Mouse (Mus musculus): ENCODE measurements at regions not wholly inside any gene's neighbourhood (a gene's known extent, or its start where the extent isn't known, plus 50 kb on each side); places are given as distances from the start of the nearest gene placed in this dataset.

DNA sequence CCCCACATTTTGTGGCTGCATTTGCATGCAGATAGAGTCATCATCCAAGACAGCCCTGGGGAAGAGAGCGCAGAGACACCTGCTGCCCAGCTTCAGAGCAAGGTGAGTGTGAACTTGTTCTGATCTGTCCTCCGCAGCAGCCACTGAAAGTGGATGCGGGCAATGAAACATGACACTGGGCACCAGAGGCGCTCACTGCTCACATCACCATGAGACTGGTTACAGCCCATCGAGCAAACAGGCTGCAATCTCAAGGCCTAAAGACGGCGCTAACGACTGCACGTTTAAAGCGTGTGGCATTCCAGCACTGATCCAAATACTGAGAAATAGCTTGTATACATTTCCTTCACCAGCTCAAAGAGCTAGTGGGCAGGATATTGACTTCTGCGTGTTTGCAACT lies 65.8 kb downstream of the Barhl2 start:
- DNase-seq (ENCODE audit: low spot score in 2 of 2): no peak

DNA sequence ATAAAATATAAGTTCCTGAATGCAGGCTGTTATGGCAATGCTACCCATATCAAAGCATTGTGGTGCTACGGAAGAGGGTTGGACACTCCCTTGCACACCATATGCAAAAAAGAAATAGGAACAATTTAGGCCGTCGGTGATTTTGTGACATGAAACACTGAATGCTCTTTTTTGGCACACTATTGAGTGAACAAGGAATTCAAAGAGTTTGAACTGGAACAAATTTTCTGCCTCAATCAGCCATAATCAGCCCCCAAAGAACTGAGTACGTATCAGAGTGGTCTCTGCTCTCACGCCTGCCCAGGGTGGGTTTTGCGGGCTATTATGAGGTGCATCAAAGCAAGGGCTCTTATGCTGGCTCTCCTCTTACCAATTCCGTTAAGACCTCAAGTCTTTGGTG lies 71.3 kb downstream of the Barhl2 start:
- DNase-seq (ENCODE audit: low spot score in 2 of 2): no peak

DNA sequence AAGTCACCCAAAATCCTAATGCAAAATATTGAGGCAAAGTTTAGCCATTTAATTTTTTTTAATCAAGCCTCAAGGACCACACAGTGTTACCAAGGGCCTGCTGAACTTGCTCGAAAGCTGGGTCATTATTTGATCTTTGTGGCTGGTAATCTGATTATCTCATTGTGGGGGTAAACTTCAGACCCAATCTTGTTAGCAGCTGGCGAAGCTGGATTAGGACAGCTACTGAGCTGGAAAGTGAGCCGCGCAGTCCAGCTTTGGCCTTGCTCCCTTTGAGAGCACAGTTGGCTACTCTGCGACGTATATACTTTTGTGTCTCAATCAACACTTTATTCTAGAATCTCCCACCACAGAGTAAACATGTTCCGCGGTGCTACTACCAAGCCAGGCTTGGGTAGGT lies 72.1 kb downstream of the Barhl2 start:
- DNase-seq (ENCODE audit: low spot score in 2 of 2): no peak

DNA sequence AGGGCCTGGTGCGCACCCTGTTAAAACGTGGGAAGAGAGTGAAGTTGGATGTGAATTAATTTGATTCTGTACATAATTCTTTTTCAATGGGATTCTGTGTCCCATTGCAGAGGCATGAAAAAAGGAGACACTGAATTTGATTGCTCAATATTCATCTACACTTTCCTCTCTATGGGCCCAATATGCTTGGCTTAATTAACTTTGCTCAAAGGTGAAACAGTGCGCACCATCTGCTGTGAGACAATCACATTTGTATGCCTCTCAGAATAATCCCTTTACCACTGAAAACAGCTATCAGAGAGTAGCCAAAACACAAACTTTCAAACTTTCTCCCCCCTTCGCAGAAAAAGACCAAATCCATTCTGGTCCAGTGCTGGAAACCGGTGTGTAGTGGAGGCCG lies 72.7 kb downstream of the Barhl2 start:
- no peak for DNase-seq (ENCODE audit: low spot score in 2 of 2)

DNA sequence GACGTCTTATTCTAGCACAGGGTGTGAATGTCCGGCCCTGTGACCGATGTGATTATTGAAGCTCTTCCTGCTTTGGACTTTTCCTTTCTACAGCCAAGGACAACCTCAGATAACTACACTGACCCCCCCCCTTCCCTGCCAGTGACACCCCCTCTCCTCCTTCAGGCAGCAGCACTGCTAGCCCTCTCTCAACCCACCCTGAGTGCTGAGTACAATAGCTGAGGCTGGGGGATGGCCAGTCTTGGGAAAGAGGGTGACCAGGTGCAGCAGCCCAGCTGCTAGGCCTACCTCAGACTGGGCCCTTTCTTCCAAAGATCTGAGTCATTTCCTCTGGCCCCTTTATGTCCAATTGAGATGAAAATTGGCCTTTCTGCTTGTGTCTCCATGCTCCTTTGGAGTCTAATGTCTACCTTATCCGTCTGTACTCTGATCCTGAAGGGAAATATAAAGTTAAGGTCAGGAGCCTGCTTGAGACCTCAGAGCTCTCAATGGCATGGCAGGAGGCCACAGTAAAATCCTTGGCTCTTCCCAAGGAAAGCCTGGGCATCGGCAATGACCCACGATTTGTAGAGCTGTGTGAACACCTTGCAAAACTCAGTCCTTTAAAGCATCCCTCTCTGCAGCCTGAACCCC lies 73.7 kb downstream of the Barhl2 start:
- no peak for DNase-seq (ENCODE audit: low spot score in 2 of 2)

DNA sequence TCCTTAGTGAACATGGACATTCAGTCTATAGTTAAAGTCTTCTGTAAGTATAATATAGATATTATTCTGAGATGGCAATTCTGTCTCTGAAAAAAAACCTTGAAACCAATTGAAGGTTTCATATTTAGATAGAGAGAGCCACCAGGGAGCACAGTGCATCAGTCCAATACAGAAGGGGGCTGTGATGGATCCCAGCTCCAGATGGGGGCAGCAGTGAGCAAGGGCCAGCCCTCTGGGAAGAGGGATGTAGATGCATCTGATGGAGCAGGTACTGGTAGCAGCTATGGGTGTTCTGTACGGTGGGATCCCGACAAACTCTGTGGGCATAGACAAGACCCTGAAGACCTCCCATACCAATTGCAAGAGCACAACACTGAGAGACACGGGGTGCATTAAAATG lies 76.0 kb downstream of the Barhl2 start:
- no peak for DNase-seq (ENCODE audit: low spot score in 2 of 2)

DNA sequence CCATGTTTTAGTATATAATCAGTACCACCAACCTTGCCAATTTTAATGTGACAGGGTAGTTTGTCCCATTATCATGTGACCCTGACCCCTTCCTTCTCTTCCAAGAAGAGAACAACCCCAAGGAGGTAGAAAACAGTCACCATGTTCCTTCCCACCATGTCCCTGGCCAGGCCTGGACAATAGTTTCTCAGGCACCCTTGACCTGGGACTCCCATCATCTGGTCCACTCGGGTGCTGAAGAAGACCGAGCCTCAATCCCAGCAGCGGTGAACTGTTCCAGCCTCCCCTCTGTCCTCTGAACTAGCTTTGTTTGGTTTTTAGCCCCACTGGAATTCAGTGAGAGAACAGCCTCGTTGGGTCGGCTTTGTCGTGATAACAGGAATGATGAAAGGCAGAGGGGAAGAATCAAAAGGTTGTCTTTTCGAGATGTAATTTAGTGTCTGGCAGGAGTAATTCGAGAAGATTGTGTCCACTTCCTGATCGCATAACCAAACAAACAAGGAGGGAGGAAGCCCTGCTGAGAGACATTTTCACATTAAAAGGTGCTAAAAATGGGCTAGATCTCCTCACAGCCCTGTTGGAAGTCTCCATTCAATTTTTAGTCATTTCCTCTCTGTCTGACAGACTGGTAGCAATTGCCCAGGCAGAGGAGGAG lies 77.2 kb downstream of the Barhl2 start:
- DNase-seq (ENCODE audit: low spot score in 2 of 2): no peak

DNA sequence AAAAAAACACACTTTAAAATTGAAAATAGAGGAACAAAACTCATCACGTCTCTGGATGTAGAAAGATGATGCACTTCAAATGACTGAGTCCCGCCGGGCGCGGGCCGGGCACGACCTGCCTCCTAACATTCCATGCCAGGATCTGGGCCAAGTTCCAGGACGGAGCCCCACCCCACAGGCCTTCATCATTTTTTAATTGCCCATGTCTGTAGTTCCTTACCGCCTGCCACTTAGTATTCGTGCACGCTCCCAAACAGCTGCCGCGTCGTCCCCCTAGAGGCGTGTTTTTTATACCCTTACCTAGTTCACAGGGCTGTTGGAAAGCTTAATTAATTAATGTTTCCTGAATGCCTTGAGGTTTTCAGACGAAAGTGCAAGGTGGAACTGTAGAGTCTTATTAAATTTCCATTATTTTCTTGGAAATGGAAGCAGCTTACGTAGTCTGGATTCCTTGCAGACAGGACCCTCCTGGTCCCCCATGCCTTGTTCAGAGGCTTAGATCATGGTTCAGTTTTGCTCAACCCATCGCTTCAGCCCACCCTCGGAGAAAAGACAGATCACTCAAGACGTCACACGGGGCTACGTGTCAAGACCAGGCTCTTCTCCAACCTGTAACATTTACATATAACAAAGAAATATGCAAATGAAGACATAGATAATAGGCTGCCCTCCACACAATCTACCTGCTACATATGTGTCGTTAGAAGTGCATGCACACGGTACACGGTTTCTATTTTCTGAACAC lies 81.0 kb downstream of the Barhl2 start:
- DNase-seq (ENCODE audit: low spot score in 2 of 2): no peak

DNA sequence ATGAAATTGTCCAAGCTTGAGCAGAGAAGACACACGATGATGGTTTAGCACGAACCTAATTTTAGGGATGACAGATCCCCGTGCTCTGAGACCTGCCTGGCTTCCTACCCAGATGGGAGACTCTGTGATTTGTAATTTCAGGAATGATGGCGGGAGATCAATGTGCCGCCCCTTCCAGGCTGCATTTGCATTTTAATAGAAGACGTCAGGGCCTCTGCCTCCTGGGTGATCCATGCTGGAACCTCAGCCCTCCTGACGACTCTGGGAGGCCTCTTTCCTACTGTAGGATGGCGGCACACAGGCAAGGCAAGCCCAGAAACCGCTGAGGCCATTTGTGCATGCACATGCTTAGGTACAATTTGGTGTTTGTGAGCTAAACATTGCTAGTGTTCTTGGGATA lies 90.1 kb downstream of the Barhl2 start:
- DNase-seq (ENCODE audit: low spot score in 2 of 2): no peak

DNA sequence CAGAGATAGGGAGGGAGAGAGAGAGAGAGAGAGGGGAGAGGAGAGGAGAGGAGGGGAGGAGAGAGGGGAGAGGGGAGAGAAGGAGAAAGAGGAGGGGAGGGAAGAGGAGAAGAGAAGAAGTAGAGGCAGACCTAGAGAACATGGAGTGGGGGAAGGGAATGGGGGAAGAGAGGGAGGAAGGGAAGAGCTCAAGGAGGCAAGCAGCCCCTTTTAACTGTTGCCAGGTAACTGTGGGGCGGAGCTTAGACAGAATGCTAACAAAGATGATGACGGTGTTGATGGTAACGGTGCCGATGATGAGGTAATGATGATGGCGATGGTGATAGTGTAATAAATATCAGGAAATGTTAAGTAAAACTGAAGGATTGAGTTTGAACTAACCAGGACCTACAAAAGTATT lies 90.7 kb downstream of the Barhl2 start:
- DNase-seq (ENCODE audit: low spot score in 2 of 2): no peak

DNA sequence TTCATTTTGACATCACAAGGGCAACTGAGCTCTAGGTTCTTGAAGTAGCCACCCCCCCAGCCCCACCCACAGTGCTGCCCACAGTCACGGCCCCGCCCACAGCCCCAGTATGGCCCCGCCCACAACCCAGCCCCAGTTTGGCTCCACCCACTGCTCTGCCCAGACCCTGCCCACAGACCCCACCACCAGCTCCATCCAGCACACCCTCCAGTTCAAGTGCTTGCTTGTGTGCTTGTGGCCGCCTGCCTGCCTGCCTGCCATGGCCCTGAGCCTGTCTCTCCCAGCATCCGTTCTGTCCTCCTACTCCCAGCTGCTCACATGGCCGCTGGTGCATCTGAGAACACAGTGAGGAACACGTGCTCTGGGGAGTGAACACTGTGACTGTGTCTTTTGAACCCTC lies 92.0 kb downstream of the Barhl2 start:
- DNase-seq (ENCODE audit: low spot score in 2 of 2): no peak

DNA sequence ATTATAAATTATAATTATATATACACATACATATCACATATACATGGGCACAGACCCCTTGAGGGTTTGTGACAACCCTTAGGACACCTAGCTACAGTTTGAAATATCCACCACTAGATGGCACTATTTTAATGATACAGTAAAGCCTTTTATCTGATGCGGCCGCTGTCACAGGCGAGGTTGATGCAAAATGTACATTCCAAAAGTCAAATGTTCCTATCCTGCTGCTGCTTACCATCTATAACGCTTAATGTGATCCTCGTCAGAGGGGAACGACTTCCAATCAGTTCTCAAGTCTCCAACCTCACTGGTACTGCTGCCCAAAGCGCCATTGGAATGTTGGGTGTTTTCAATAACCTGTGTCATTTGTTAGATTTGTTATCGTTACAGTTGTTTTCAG lies 92.9 kb downstream of the Barhl2 start:
- no peak for DNase-seq (ENCODE audit: low spot score in 2 of 2)

DNA sequence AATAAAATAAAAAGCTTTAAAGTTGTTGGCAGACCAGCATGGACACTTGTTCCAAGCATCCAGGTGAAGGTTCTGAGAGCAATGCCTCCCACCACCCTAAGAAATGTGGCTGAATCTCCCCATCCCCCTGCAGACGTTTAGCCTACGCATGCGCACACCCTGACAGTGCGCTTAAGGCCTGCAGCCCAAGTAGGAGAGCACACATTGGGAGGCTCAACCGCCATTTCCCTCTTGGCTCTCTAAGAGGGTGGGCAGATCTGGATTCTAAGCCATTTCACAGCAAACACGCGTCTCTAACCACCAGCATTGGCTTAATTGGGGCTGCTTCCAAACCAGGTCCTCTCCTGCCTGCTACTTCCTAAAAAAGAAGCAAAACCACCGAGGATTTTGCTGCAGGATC lies 106.6 kb downstream of the Barhl2 start:
- no peak for DNase-seq (ENCODE audit: low spot score in 2 of 2)

DNA sequence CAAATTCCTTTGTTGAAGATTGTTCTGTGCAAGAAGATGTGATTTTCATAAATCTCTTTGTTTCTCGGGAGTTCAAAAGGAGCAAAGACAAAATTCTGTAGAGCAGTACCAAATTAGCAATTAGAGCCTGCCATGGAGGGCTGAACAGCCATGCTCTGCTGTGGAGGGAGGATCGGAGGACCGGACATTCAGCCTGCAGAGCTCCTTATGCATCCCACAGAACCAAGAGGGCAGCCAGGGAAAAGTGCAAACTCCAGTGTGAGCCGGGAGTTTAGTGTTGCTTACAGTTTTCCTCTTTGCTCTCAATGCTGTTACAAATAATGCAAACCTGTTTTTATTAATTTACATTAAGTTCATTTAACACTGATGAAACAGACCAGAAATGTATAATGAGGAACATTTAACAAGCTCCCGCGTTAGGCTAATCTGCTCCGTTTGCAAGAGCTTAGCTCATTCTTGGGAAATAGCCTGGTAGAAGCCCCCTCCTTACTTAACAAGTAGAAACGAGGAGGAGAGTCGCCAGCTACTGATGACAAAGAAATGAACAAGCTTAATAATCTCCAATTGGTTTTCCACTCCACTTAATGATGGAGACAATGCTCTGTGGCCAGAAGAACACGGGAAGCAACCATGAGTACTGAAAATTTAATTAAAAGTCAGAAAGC lies 108.0 kb downstream of the Barhl2 start:
- no peak for DNase-seq (ENCODE audit: low spot score in 2 of 2)

DNA sequence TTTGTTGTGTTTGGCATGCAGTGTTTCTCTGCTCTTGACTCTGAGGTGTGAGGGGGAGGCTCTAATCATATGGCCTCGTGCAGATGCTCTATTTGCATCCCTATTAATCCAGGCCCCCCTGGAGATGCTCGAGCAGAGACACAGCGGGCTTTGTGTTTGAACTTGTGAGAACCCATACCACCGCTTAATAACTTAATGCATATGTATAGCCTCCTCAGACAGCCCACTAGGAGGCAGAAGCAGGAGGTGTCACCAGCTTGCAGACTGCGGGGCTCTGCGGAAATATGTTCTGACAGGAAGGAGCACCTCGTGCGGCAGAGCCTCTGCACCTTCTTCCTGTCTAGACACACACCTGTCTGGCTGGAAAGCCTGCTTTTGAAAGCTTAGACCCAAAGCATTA lies 113.7 kb downstream of the Barhl2 start:
- no peak for DNase-seq (ENCODE audit: low spot score in 2 of 2)

DNA sequence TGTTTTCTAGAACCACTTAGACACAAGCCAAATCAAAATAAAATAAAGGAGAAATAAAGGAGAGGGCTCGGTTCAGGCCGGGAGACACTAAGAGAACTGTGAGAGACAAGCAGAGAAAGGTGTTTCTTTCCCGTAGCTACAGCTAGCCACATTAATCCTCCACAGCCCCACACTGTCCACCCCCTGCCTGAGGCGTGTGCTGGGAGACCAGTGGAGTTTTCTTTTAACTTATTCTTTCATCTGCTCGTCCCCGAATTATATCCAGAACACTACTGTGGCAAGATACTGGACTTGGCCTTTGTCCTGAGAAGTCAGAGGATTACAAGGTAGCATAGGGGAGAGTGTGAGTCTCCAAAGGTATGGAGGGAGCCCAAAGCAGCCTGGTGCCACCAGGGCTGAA lies 114.4 kb downstream of the Barhl2 start:
- no peak for DNase-seq (ENCODE audit: low spot score in 2 of 2)

DNA sequence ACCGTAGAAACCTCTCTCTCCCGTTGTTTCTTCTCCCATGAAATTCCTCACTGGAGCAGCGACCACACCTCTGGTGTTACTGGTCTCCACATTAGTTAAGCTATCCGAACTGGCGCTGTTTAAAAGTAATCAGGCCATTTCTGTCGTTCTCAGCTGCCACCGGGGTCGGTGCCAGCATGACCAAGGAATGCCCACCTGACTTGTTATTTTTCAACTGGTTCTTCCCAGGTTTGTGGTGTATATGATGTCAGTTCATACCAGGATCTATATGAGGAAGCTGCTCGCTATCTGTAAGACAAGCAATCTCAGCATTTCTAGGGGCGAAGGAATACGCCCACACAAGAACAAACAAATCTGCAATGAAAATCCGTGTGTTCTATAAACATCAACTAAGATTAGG lies 116.6 kb downstream of the Barhl2 start:
- no peak for DNase-seq (ENCODE audit: low spot score in 2 of 2)

DNA sequence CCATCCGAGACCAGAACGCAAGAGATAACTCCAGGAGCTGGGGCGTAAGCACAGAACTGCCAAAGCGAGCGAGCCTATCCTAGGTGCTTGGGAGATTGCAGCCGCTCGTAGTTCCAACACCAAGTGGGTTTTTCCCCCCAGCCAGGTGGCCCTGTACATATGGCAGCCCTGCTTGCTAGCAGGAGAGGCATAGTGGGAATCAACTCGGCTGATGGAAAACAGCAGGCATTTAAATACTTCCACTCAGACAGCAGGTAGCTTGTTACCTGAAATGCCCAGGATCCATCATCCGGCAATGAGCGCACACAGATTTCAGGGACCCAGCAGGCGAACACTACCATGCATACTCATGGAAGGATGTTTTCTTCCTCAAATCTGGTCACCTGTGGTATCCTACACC lies 122.3 kb downstream of the Barhl2 start:
- no peak for DNase-seq (ENCODE audit: low spot score in 2 of 2)

DNA sequence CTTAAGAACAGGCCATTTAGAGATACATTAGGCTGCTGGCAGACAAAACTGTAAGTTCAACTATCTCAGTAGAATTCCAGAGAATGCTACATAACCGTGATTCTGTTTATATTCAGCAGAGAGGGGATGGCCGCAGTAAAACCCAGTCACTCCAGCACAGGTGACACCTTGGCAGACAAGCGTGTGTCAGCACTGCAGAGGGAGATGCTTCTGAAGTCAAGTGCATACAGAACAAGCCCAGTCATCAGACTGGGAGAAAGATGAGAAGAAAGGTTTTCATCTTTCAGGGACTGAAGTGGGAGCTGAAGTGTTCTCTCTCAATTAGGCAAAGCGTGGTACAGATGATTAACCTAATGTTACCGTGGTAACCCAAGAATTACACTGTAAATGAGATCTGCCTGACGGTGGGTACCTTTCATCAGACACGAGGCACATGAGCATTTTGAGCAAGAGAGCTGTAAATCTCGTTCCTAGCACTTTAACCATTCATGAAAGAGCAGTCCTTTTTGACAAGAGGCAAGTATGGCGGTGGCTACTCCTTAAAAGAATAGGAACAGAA lies 130.3 kb downstream of the Barhl2 start:
- no peak for DNase-seq (ENCODE audit: low spot score in 2 of 2)

DNA sequence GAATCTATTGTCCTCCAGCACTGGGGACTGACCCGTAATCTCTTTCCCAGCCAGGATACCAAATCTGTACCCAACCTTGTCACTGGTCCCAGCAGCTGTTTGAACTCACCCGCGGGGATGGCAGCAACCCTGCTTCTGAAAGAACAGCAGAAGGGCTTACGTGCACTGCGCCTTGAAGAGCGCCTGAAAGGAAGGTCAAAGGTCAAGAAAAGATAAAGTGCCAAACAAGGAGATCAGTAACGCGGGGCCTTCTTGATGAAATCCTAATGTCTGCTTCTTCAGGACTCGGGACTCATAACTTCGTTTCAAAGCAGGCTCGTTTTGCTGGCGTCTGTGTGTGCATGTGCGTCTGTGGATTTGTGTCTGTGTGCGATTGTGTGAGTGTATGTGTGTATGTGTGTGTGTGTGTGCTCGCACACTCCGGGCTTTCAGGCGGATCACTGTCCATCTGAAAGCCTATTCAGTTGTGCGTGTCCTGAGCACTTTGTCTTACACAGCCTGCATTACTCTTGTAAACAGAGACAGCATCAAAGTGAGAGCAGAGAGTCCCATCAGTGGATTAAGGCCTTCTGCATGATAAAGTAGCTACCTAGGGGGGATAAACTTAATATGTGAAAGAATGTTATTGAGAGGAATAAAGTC lies 135.3 kb downstream of the Barhl2 start:
- DNase-seq (ENCODE audit: low spot score in 2 of 2): no peak

DNA sequence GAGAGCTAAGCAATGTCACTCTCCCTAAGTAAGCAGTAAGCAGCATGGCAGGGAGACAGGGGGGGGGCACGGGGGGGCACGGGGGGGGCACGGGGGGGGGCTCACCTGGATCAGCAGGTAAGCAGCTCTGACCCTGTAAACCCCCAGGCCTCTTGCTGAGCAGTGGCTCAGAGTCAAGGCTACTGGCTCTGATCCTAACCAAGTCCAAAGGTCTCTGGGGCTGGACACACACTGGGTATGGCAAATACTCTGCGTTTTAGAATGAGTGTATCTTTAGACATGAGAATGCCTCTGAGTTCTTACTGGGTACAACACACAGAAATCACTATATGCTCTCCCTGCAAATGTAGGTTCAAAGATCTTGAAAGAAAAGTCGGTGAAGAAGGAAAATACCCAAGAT lies 136.5 kb downstream of the Barhl2 start:
- no peak for DNase-seq (ENCODE audit: low spot score in 2 of 2)

DNA sequence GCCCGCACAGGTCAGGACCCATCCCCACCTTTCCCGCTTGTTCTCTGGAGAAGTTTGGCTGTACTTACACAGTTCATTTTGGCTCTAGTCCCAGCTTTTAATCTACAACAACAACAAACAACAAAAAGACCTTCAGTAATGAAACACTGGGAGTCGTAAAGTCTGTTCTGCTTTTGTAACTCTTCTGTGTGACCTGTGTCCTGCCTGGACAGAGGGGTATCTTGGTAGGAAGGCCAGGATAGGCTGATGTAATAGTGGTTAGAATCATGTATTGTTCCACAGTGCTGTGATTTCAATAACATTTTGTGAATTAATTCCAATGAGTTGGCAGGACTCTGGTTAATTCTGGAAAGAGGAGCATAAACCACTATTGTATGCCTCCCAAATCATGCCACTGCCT lies 136.9 kb downstream of the Barhl2 start:
- DNase-seq (ENCODE audit: low spot score in 2 of 2): no peak
